Mouse (Mus musculus): ENCODE results near the gene Uhmk1. TPM values are rescaled to one million over a fixed set of nuclear protein-coding genes. Genes with fewer than 3 reads are reported as not detected.

Gene Uhmk1
- polyA plus RNA-seq, 1 experiment from 2014 or later = 8.9 TPM

- H3K4me1 ChIP-seq = no peaks in the 10 kb centered on the region
- peaks cover 46% of the 10 kb centered on the region for H3K36me3 ChIP-seq
- H3K27me3 ChIP-seq (ENCODE audit: low read depth, poor library complexity, severe bottlenecking) = no peaks in the 10 kb centered on the region
- H3K9me3 ChIP-seq (replicated peaks) = no peaks in the 10 kb centered on the region
- WGBS = 91% methylated on average over 3 of the region's 3 CpGs
- DNase-seq (ENCODE audit: low spot score) = no peak
- no peak overlapping the region for H3K27ac ChIP-seq
- H3K4me3 ChIP-seq = no peak overlapping the region
Observed at GRCm38 (mm10) chr1:170164913-170165312, 50.3 kb downstream of the Uhmk1 start.

- H3K27ac ChIP-seq = no peak overlapping the region
- H3K27me3 ChIP-seq (ENCODE audit: low read depth, poor library complexity, severe bottlenecking) = no peaks in the 10 kb centered on the region
- H3K9me3 ChIP-seq (replicated peaks) = no peaks in the 10 kb centered on the region
- WGBS = 90% methylated on average over 2 of the region's 2 CpGs
- peaks cover 49% of the 10 kb centered on the region for H3K36me3 ChIP-seq
- no peak overlapping the region for H3K4me3 ChIP-seq
- no peak for DNase-seq (ENCODE audit: low spot score)
- no peaks in the 10 kb centered on the region for H3K4me1 ChIP-seq
Observed at GRCm38 (mm10) chr1:170164053-170164614, 51.1 kb downstream of the Uhmk1 start.

- H3K27me3 ChIP-seq (ENCODE audit: low read depth, poor library complexity, severe bottlenecking) = no peaks in the 10 kb centered on the region
- H3K9me3 ChIP-seq (replicated peaks) = no peaks in the 10 kb centered on the region
- WGBS = 90% methylated on average over 3 of the region's 3 CpGs
- H3K36me3 ChIP-seq = peaks cover 52% of the 10 kb centered on the region
- no peaks in the 10 kb centered on the region for H3K4me1 ChIP-seq
- no peak for DNase-seq (ENCODE audit: low spot score)
- no peak overlapping the region for H3K27ac ChIP-seq
- H3K4me3 ChIP-seq = no peak overlapping the region
Observed at GRCm38 (mm10) chr1:170163398-170163943, 51.7 kb downstream of the Uhmk1 start.

GRCm38 (mm10) chr1:170161852-170162251 lies 53.3 kb downstream of the Uhmk1 start:
- 91% methylated on average over 6 of the region's 6 CpGs for WGBS
- H3K36me3 ChIP-seq = peaks cover 65% of the 10 kb centered on the region

GRCm38 (mm10) chr1:170160397-170160938 lies 54.7 kb downstream of the Uhmk1 start:
- 78% methylated on average over 3 of the region's 3 CpGs for WGBS
- Histone ChIP-seq H3K27ac (no peak overlapping the region), H3K4me3 (no peak overlapping the region), H3K27me3 (ENCODE audit: low read depth, poor library complexity, severe bottlenecking) (no peaks in the 10 kb centered on the region), H3K4me1 (no peaks in the 10 kb centered on the region), H3K36me3 (peaks cover 64% of the 10 kb centered on the region), H3K9me3 (replicated peaks) (no peaks in the 10 kb centered on the region)
- DNase-seq (ENCODE audit: low spot score) = no peak

More at GRCm38 (mm10) chr1:170161852-170162251, 53.3 kb downstream of the Uhmk1 start:
- Histone ChIP-seq H3K27me3 (ENCODE audit: low read depth, poor library complexity, severe bottlenecking) (no peaks in the 10 kb centered on the region), H3K9me3 (replicated peaks) (no peaks in the 10 kb centered on the region), H3K4me1 (no peaks in the 10 kb centered on the region), H3K4me3 (no peak overlapping the region), H3K27ac (no peak overlapping the region)
- no peak for DNase-seq (ENCODE audit: low spot score)

- Histone ChIP-seq H3K27ac (no peak overlapping the region), H3K27me3 (ENCODE audit: low read depth, poor library complexity, severe bottlenecking) (no peaks in the 10 kb centered on the region), H3K9me3 (replicated peaks) (no peaks in the 10 kb centered on the region), H3K36me3 (peaks cover 64% of the 10 kb centered on the region), H3K4me1 (no peaks in the 10 kb centered on the region), H3K4me3 (no peak overlapping the region)
- 73% methylated on average over 2 of the region's 2 CpGs for WGBS
- DNase-seq (ENCODE audit: low spot score) = no peak
Observed at GRCm38 (mm10) chr1:170159707-170160106, 55.5 kb downstream of the Uhmk1 start.

- WGBS = 93% methylated on average over 5 of the region's 5 CpGs
- DNase-seq (ENCODE audit: low spot score) = no peak
Observed at GRCm38 (mm10) chr1:170155761-170156160, 59.4 kb downstream of the Uhmk1 start.

GRCm38 (mm10) chr1:170155298-170155697 lies 59.9 kb downstream of the Uhmk1 start:
- Histone ChIP-seq H3K27me3 (ENCODE audit: low read depth, poor library complexity, severe bottlenecking) (no peaks in the 10 kb centered on the region), H3K4me1 (no peaks in the 10 kb centered on the region), H3K27ac (no peak overlapping the region), H3K4me3 (no peak overlapping the region), H3K36me3 (peaks cover 45% of the 10 kb centered on the region), H3K9me3 (replicated peaks) (no peaks in the 10 kb centered on the region)
- 84% methylated on average over 2 of the region's 2 CpGs for WGBS
- no peak for DNase-seq (ENCODE audit: low spot score)

More at GRCm38 (mm10) chr1:170155761-170156160, 59.4 kb downstream of the Uhmk1 start:
- Histone ChIP-seq H3K9me3 (replicated peaks) (no peaks in the 10 kb centered on the region), H3K27ac (no peak overlapping the region), H3K36me3 (peaks cover 46% of the 10 kb centered on the region), H3K27me3 (ENCODE audit: low read depth, poor library complexity, severe bottlenecking) (no peaks in the 10 kb centered on the region), H3K4me1 (no peaks in the 10 kb centered on the region), H3K4me3 (no peak overlapping the region)

GRCm38 (mm10) chr1:170153986-170154385 lies 61.2 kb downstream of the Uhmk1 start:
- Histone ChIP-seq H3K27ac (no peak overlapping the region), H3K27me3 (ENCODE audit: low read depth, poor library complexity, severe bottlenecking) (no peaks in the 10 kb centered on the region), H3K4me3 (no peak overlapping the region), H3K9me3 (replicated peaks) (no peaks in the 10 kb centered on the region), H3K36me3 (peaks cover 52% of the 10 kb centered on the region), H3K4me1 (no peaks in the 10 kb centered on the region)
- no peak for DNase-seq (ENCODE audit: low spot score)
- 79% methylated on average over 8 of the region's 8 CpGs for WGBS

GRCm38 (mm10) chr1:170152552-170152951 lies 62.6 kb downstream of the Uhmk1 start:
- DNase-seq (ENCODE audit: low spot score) = no peak
- no peaks in the 10 kb centered on the region for H3K27me3 ChIP-seq (ENCODE audit: low read depth, poor library complexity, severe bottlenecking)
- peaks cover 52% of the 10 kb centered on the region for H3K36me3 ChIP-seq
- no peak overlapping the region for H3K4me3 ChIP-seq
- WGBS = 90% methylated on average over 2 of the region's 2 CpGs
- H3K4me1 ChIP-seq = no peaks in the 10 kb centered on the region
- no peak overlapping the region for H3K27ac ChIP-seq
- no peaks in the 10 kb centered on the region for H3K9me3 ChIP-seq (replicated peaks)

- 97% methylated on average over 6 of the region's 6 CpGs for WGBS
- peaks cover 48% of the 10 kb centered on the region for H3K36me3 ChIP-seq
- no peaks in the 10 kb centered on the region for H3K4me1 ChIP-seq
- no peak overlapping the region for H3K27ac ChIP-seq
- no peak for DNase-seq (ENCODE audit: low spot score)
- H3K27me3 ChIP-seq (ENCODE audit: low read depth, poor library complexity, severe bottlenecking) = no peaks in the 10 kb centered on the region
- no peaks in the 10 kb centered on the region for H3K9me3 ChIP-seq (replicated peaks)
- H3K4me3 ChIP-seq = no peak overlapping the region
Observed at GRCm38 (mm10) chr1:170150870-170151269, 64.3 kb downstream of the Uhmk1 start.

- H3K36me3 ChIP-seq = peaks cover 43% of the 10 kb centered on the region
- no peak overlapping the region for H3K4me3 ChIP-seq
- no peak overlapping the region for H3K27ac ChIP-seq
- 85% methylated on average over 4 of the region's 4 CpGs for WGBS
- no peaks in the 10 kb centered on the region for H3K4me1 ChIP-seq
- no peaks in the 10 kb centered on the region for H3K9me3 ChIP-seq (replicated peaks)
- no peaks in the 10 kb centered on the region for H3K27me3 ChIP-seq (ENCODE audit: low read depth, poor library complexity, severe bottlenecking)
- DNase-seq (ENCODE audit: low spot score) = no peak
Observed at GRCm38 (mm10) chr1:170149756-170150155, 65.4 kb downstream of the Uhmk1 start.

- no peaks in the 10 kb centered on the region for H3K27me3 ChIP-seq (ENCODE audit: low read depth, poor library complexity, severe bottlenecking)
- 92% methylated on average over 6 of the region's 6 CpGs for WGBS
- H3K9me3 ChIP-seq (replicated peaks) = no peaks in the 10 kb centered on the region
- no peaks in the 10 kb centered on the region for H3K4me1 ChIP-seq
- no peak for DNase-seq (ENCODE audit: low spot score)
- H3K36me3 ChIP-seq = peaks cover 51% of the 10 kb centered on the region
- H3K4me3 ChIP-seq = no peak overlapping the region
- H3K27ac ChIP-seq = no peak overlapping the region
Observed at GRCm38 (mm10) chr1:170148536-170148935, 66.7 kb downstream of the Uhmk1 start.
